Mouse (Mus musculus): ENCODE measurements around the gene Pde11a.
A peak's percentile ranks its signal among the peaks of the same experiment; 100 is the strongest.

Gene Pde11a

GRCm38 (mm10) chr2:76320336-76320735 is 18.2 kb downstream of the Pde11a start:
- DNase-seq (ENCODE audit: low spot score) = no peak

DNA sequence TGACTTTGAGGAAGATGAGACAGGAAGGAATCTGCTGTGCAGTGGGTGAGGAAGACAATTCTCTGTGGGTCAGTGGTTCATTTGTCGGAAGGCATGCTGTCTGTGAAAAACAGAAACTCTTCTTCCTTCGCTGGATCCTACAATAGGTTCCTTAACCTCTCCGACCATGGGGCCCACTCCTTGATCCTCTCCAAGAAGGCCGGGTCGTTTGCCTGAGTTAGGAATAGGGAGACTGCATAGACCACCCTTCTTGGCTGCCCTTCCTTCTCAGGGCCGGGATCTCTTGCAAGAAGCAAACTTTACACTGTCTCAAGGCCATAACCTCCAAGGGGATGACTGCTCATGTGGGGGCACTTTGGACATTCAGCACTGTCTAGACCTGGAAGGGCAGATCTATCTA is 19.3 kb downstream of the Pde11a start:
- DNase-seq (ENCODE audit: low spot score) = no peak

GRCm38 (mm10) chr2:76287671-76288070 is 50.9 kb downstream of the Pde11a start:
- no peak for DNase-seq (ENCODE audit: low spot score)

GRCm38 (mm10) chr2:76286288-76286740 is 52.3 kb downstream of the Pde11a start:
- no peak for DNase-seq (ENCODE audit: low spot score)

- DNase-seq (ENCODE audit: low spot score) = no peak
Measured at GRCm38 (mm10) chr2:76285150-76285549, 53.4 kb downstream of the Pde11a start.

- no peak for DNase-seq (ENCODE audit: low spot score)
Measured at GRCm38 (mm10) chr2:76283378-76284132, 55.0 kb downstream of the Pde11a start.

GRCm38 (mm10) chr2:76269494-76269893 is 69.1 kb downstream of the Pde11a start:
- DNase-seq (ENCODE audit: low spot score) = no peak

- DNase-seq (ENCODE audit: low spot score) = no peak
Measured at GRCm38 (mm10) chr2:76267335-76267734, 71.2 kb downstream of the Pde11a start.

DNA sequence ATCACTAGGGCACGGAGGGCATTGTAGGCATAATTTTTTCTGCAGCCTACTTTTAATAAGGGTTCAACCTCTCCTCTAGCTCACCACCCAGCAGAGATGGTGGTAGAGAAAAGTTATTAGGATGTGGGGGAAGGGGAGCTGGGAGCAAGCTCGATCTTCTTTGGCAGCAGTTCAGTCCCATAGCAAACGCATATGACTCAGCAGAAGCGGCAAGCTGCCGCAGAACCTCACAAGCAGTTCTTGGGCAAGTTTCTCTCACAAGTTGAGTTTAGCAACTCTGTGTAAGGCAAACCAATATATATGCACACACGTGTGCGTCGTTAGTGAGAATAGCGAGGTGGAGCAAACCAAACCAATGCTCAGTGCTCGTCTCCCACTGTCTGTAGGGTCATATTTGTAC is 72.0 kb downstream of the Pde11a start:
- no peak for DNase-seq (ENCODE audit: low spot score)

- no peak for DNase-seq (ENCODE audit: low spot score)
Measured at GRCm38 (mm10) chr2:76264258-76264657, 74.3 kb downstream of the Pde11a start.

GRCm38 (mm10) chr2:76262661-76263060 is 75.9 kb downstream of the Pde11a start:
- no peak for DNase-seq (ENCODE audit: low spot score)

- peak; percentile 70 for DNase-seq (ENCODE audit: low spot score)
Measured at GRCm38 (mm10) chr2:76254833-76255232, 83.7 kb downstream of the Pde11a start.

GRCm38 (mm10) chr2:76251379-76251778 is 87.2 kb downstream of the Pde11a start:
- no peak for DNase-seq (ENCODE audit: low spot score)

DNA sequence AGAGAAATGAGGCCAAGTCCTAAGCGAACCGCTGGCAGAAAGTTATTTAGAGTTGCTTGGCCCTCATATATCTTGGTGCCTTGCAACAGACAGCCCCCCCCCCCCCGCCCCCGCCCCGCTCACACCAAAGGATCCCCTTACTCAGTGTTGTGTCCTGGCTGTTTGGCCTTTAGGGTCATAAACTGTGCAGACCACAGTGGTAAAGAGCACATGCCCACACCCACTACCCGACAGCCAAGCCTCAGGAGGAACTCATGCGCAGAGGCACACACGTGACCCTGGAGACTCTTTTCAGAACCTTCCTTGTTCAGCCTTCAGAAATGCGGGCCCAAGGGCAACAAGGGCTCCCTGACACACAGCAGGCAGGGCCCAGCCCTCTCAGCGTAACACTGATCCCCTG is 90.3 kb downstream of the Pde11a start:
- DNase-seq (ENCODE audit: low spot score) = no peak

DNA sequence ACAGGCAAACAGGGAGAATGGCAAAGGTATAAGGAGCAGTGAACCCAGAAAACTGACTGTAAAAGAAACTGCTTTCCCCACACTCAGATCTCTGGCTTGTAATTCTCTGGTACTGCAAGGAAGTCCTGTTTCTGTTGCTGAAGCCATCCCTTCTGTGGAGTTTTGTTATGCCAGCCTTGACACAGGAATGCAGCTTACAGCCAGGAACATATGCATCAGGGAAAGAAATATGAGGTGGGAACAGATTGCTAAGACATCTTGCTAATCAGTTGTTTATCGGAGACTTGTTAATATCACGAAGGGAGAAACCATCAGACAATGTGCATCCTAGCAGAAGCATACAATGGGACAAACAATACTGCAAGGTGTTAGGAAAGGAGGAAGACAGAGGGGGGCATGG is 99.4 kb downstream of the Pde11a start:
- DNase-seq (ENCODE audit: low spot score) = no peak

DNA sequence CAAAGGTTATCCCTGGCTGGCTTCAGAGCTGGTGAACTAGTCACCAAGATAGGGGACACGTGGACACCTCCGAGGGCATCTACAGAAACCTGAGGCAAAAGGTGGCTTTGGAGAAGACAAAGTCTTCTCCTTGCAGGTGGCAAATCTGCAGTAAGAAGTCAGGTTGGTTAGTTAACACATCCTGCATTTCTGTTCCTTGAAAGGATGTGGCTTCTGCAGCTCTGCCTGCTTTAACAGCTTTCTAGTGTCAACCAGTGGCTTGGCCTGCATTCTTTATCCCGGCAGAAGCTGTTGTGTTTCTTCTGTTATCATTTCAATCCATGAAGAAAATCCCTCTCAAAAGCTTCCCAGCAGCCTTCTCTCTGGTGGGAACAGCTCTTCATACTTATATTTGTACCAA is 100.1 kb downstream of the Pde11a start:
- no peak for DNase-seq (ENCODE audit: low spot score)

- DNase-seq (ENCODE audit: low spot score) = no peak
Measured at GRCm38 (mm10) chr2:76237638-76238420, 100.7 kb downstream of the Pde11a start.

DNA sequence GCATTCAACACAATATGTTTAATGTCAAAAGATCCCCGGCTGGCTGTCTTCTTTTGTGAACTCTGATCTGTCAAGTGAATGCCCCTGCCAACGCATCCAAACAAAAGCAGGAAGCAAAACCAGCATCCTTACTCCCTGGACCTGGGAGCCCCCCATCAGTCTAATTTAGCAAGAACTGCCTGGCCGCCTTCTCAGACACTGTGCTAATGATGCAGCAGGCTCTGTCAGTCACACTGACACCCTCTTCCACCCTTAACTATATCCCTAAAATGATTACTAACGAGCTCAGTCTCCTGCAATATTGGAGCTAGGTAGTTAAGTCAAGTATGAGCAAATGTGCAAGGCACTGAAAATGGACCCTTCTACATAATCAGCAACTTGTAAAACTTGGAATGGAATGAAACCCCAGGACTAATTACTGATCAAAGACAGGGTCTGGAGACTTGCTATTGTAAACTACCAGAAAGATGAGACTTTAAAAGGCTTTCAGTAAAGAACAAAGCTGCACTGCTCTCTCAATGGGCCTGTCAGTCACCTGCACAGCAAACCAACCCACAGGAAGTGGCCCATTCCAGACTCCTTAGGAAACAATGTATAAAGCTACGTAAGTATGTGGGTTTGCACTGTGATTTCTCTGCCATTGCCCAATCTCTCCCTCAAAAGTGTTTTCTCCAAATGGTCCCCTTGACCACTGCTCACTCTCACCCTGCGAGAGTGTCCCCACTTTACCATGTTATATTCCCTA is 118.0 kb downstream of the Pde11a start:
- peak; percentile 4 for DNase-seq (ENCODE audit: low spot score)

DNA sequence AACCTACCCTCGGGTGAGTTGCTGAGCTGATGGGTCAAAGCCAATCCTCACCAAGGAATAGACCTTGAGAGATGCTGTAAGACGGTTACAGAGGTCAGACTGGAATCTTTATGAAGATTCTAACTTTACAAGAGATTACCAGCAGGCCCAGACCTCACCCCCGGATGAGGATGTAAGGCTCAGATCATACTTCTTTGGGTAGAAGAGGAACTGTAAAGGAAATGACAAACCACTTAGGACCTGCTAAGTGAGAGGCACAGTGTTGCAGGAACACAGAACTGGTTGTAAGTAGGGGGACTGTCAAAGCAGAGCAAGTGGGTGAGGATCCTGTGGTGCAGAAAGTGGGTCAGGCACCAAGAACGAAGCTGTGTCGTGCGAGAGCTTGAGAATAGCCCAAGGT is 119.0 kb downstream of the Pde11a start:
- no peak for DNase-seq (ENCODE audit: low spot score)

DNA sequence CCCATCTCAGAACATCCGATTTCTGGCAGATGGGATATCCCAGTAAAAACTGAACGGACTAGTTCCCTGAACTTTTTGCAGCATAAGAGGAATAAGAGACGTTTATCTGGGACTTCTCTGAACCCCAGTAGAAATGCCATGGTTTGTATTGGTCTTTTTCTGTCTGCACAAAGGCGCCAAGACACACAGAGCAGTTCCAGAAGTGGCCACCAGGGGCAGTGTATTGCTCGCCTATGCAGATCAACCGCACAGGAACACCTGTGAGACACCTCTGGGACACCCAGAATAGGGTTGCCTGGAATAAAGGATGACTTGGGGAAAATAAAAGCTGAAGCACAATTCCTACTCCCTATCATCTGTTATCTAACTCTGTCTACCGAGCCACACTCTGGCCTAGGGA is 122.4 kb downstream of the Pde11a start:
- DNase-seq (ENCODE audit: low spot score) = peak; percentile 67

DNA sequence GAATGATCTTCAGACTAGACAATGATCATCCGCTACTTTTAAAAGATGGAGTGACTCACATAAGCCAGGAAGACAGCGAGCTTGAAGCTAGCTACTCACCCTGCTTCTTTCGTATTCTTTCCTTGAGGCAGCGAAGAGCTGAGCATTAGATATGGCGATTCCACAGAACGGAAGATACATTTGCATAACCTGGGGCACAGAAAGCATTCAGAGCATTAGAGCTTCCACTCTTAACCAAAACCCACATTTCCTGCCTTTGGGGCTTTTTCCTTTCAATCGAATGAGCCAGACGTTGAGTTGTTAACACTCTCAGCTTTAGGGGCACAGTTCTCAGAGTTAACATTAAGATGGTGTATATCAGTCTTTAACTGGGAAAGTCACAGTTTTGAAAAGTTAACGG is 123.4 kb downstream of the Pde11a start:
- no peak for DNase-seq (ENCODE audit: low spot score)

GRCm38 (mm10) chr2:76185126-76185525 is 153.4 kb downstream of the Pde11a start:
- DNase-seq (ENCODE audit: low spot score) = no peak

DNA sequence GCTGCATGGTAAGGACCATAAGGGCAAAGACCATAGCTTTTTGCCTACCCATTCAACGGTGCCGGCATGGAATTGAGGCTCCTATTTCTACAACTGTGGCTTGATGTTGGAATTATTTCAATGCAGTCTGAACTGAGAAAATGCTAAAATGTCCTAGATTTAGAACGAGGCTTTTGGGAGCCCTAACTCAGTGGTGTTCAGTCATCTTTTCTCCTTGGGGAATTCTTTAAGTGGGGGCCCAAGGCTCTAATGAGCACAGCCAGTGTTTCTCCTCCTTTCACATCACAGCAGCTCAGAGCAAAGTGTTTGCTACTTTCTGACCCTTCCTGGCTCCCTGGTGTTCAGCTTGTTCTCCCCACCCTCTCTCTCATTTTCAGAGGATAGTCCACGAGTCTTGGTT is 175.8 kb downstream of the Pde11a start:
- DNase-seq (ENCODE audit: low spot score) = no peak
